Mouse (Mus musculus): ENCODE data around the gene Lrrc2. TPM values are rescaled to one million over a fixed set of nuclear protein-coding genes. Genes with fewer than 3 reads are reported as not detected.

Gene Lrrc2
- polyA plus RNA-seq, 1 experiment: 1.1 TPM

GRCm38 (mm10) chr9:111015658-111016057 lies 64.3 kb downstream of the Lrrc2 start:
- H3K4me1 ChIP-seq (replicated peaks; ENCODE audit: control insufficient read depth, insufficient read depth, low read length): 0 out of 2 replicates have a peak, but pooled peaks cover 3% of the 10 kb centered on the region
- H3K27me3 ChIP-seq (ENCODE audit: control insufficient read depth, insufficient read depth, low read length): no peaks in the 10 kb centered on the region
- H3K36me3 ChIP-seq (ENCODE audit: control insufficient read depth, insufficient read depth, low read length): no peaks in the 10 kb centered on the region
- 93% methylated on average over 4 of the region's 4 CpGs for WGBS
- DNase-seq: no peak
- TF ChIP-seq POLR2A (IDR thresholded peaks at IDR 0.05; ENCODE audit: control insufficient read depth, extremely low read depth, insufficient read depth, low read length, poor library complexity) (no peak), CTCF (IDR thresholded peaks at IDR 0.05; ENCODE audit: borderline replicate concordance, control insufficient read depth, extremely low read depth, insufficient read depth, low read length, poor library complexity) (no peak)
- H3K27ac ChIP-seq (ENCODE audit: control insufficient read depth, insufficient read depth, low read length): no peak overlapping the region
- H3K4me3 ChIP-seq (ENCODE audit: control insufficient read depth, insufficient read depth, low read length): no peak overlapping the region

GRCm38 (mm10) chr9:111019022-111019421 lies 67.7 kb downstream of the Lrrc2 start, which contains the start of gene Ltf:
Gene Ltf (plus strand): TSS chr9:111019271.
- Histone ChIP-seq H3K27me3 (ENCODE audit: control insufficient read depth, insufficient read depth, low read length) (no peaks in the 10 kb centered on the region), H3K27ac (ENCODE audit: control insufficient read depth, insufficient read depth, low read length) (no peak within 1 kb of the TSS), H3K36me3 (ENCODE audit: control insufficient read depth, insufficient read depth, low read length) (no peaks in the 10 kb centered on the region), H3K4me3 (ENCODE audit: control insufficient read depth, insufficient read depth, low read length) (no peak within 1 kb of the TSS), H3K4me1 (replicated peaks; ENCODE audit: control insufficient read depth, insufficient read depth, low read length) (0 out of 2 replicates have a peak, but pooled peaks cover 3% of the 10 kb centered on the region)
- WGBS: 23% methylated on average over 5 of the region's 5 CpGs
- DNase-seq: no peak
- TF ChIP-seq POLR2A (IDR thresholded peaks at IDR 0.05; ENCODE audit: control insufficient read depth, extremely low read depth, insufficient read depth, low read length, poor library complexity) (no peak), CTCF (IDR thresholded peaks at IDR 0.05; ENCODE audit: borderline replicate concordance, control insufficient read depth, extremely low read depth, insufficient read depth, low read length, poor library complexity) (no peak)

GRCm38 (mm10) chr9:111026791-111027190 lies 75.4 kb downstream of the Lrrc2 start:
- DNase-seq: no peak
- Histone ChIP-seq H3K27ac (ENCODE audit: control insufficient read depth, insufficient read depth, low read length) (no peak overlapping the region), H3K36me3 (ENCODE audit: control insufficient read depth, insufficient read depth, low read length) (no peaks in the 10 kb centered on the region), H3K4me3 (ENCODE audit: control insufficient read depth, insufficient read depth, low read length) (no peak overlapping the region), H3K27me3 (ENCODE audit: control insufficient read depth, insufficient read depth, low read length) (no peaks in the 10 kb centered on the region), H3K4me1 (replicated peaks; ENCODE audit: control insufficient read depth, insufficient read depth, low read length) (no peaks in the 10 kb centered on the region)
- 88% methylated on average over 10 of the region's 10 CpGs for WGBS
- TF ChIP-seq CTCF (IDR thresholded peaks at IDR 0.05; ENCODE audit: borderline replicate concordance, control insufficient read depth, extremely low read depth, insufficient read depth, low read length, poor library complexity): no peak
- TF ChIP-seq POLR2A (IDR thresholded peaks at IDR 0.05; ENCODE audit: control insufficient read depth, extremely low read depth, insufficient read depth, low read length, poor library complexity): no peak

Other genes with a start within 250 kb of the Lrrc2 start
- gene Myl3, start 209.7 kb upstream of the Lrrc2 start, polyA plus RNA-seq (2012; rRNA removed): 2.4 and 293 TPM in 2 replicates
- 5.4 and 5.8 TPM in 2 replicates for gene Pth1r, start 204.4 kb upstream of the Lrrc2 start, polyA plus RNA-seq (2012; rRNA removed)
- gene Prss42, start 153.4 kb upstream of the Lrrc2 start, polyA plus RNA-seq (2012; rRNA removed): not detected in 2 replicates
- gene Prss44, start 137.6 kb upstream of the Lrrc2 start, polyA plus RNA-seq (2012; rRNA removed): 0.11 TPM in 1 of 2 replicates, not detected in the other
- gene Prss43, start 124.9 kb upstream of the Lrrc2 start, polyA plus RNA-seq (2012; rRNA removed): not detected in 2 replicates
- gene Prss45, start 117.0 kb upstream of the Lrrc2 start, polyA plus RNA-seq (2012; rRNA removed): not detected in 2 replicates
- gene Prss46, start 107.0 kb upstream of the Lrrc2 start, polyA plus RNA-seq (2012; rRNA removed): 0.08 TPM in 1 of 2 replicates, not detected in the other
- gene Prss50, start 93.6 kb upstream of the Lrrc2 start, polyA plus RNA-seq (2012; rRNA removed): 0.19 and 0.22 TPM in 2 replicates
- gene Als2cl, start 71.7 kb upstream of the Lrrc2 start, polyA plus RNA-seq (2012; rRNA removed): 142 and 145 TPM in 2 replicates
- 11.3 and 12.3 TPM in 2 replicates for gene Tmie, start 71.4 kb upstream of the Lrrc2 start, polyA plus RNA-seq (2012; rRNA removed)
- gene Fam240a, start 34.7 kb upstream of the Lrrc2 start, polyA plus RNA-seq (2012; rRNA removed): 0.74 and 1.7 TPM in 2 replicates
- gene Tdgf1, start 5.4 kb upstream of the Lrrc2 start, polyA plus RNA-seq (2012; rRNA removed): 0.47 and 0.66 TPM in 2 replicates
- 0.57 and 1.1 TPM in 2 replicates for gene Rtp3, start 39.0 kb downstream of the Lrrc2 start, polyA plus RNA-seq (2012; rRNA removed)
- gene Ltf, start 67.7 kb downstream of the Lrrc2 start, polyA plus RNA-seq (2012; rRNA removed): 3.5 and 4.9 TPM in 2 replicates
- gene Ccrl2, start 106.0 kb downstream of the Lrrc2 start, polyA plus RNA-seq (2012; rRNA removed): 2.3 and 3.6 TPM in 2 replicates
- gene Lrrfip2, start 166.0 kb downstream of the Lrrc2 start, polyA plus RNA-seq (2012; rRNA removed): 8.4 TPM in 2 replicates